Mouse (Mus musculus) MEL (cell line): ENCODE measurements around the gene Ptms. TPM values are rescaled to one million over a fixed set of nuclear protein-coding genes. Genes with fewer than 3 reads are reported as not detected.

Experiments used
- DNase-seq: peaks from one replicate; pipeline ENCODE4 v3.0.0; 2011; ENCODE audit warnings: low read depth, low spot score
- H3K27ac ChIP-seq: 2 replicates; pipeline ENCODE4 v1.5.1; 2012; ENCODE audit warnings: low read depth, mild to moderate bottlenecking, control low read depth, low read length, moderate library complexity; ENCODE audit not compliant: control insufficient read depth
- H3K27me3 ChIP-seq, 2 experiments: fragments of 150-350 bp in 1 of 2; sonication (generic) in 1 of 2; 2 replicates each; pipeline ENCODE4 v1.6.1; 2012; ENCODE audit warnings: low read length in 2 of 2, mild to moderate bottlenecking in 2 of 2, improper control_type of control experiment in 1 of 2, moderate library complexity in 1 of 2; ENCODE audit not compliant: insufficient read depth in 2 of 2, control insufficient read depth in 1 of 2
- H3K36me3 ChIP-seq, 2 experiments: 2 replicates each; pipeline ENCODE4 v1.6.1; 2012 to 2014; ENCODE audit warnings: low read length in 2 of 2, improper control_type of control experiment in 1 of 2, inconsistent platforms in 1 of 2, mild to moderate bottlenecking in 1 of 2; ENCODE audit not compliant: insufficient read depth in 2 of 2, control insufficient read depth in 1 of 2
- H3K4me1 ChIP-seq, 2 experiments: fragments of 150-350 bp in 1 of 2; sonication (generic) in 1 of 2; 2 replicates each; pipeline ENCODE4 v1.6.1; 2012; ENCODE audit warnings: low read length in 2 of 2, improper control_type of control experiment in 1 of 2, mild to moderate bottlenecking in 1 of 2; ENCODE audit not compliant: insufficient read depth in 2 of 2, control insufficient read depth in 1 of 2
- H3K4me3 ChIP-seq, 2 experiments: fragments of 150-350 bp in 1 of 2; sonication (generic) in 1 of 2; 2 replicates each; pipeline ENCODE4 v1.5.1; 2012; ENCODE audit warnings: low read depth in 2 of 2, low read length in 2 of 2, mild to moderate bottlenecking in 2 of 2, moderate library complexity in 2 of 2, control low read depth in 1 of 2, improper control_type of control experiment in 1 of 2; ENCODE audit not compliant: control insufficient read depth in 1 of 2, insufficient read depth in 1 of 2
- H3K79me2 ChIP-seq: 2 replicates; pipeline ENCODE4 v1.6.1; 2012; ENCODE audit warnings: mild to moderate bottlenecking, low read length, moderate library complexity; ENCODE audit not compliant: control insufficient read depth, poor library complexity, insufficient read depth
- H3K9ac ChIP-seq: 2 replicates; pipeline ENCODE4 v1.6.1; 2012; ENCODE audit warnings: low read depth, mild to moderate bottlenecking, control low read depth, low read length, moderate library complexity; ENCODE audit not compliant: control insufficient read depth, poor library complexity, severe bottlenecking
- H3K9me3 ChIP-seq: fragments of 150-350 bp; sonication (generic); replicated peaks from 2 replicates; pipeline ENCODE4 v1.6.1; 2012; ENCODE audit warnings: mild to moderate bottlenecking, low read length, improper control_type of control experiment, moderate library complexity; ENCODE audit not compliant: insufficient read depth
- BHLHE40 ChIP-seq: IDR thresholded peaks from 2 replicates; pipeline ENCODE4 v1.6.1; 2012; ENCODE audit warnings: low read depth, mild to moderate bottlenecking, inconsistent platforms, low read length, improper control_type of control experiment, borderline replicate concordance
- CHD1 ChIP-seq: IDR thresholded peaks from 2 replicates; pipeline ENCODE4 v1.6.1; 2012; ENCODE audit warnings: low read depth, mild to moderate bottlenecking, inconsistent platforms, low read length, improper control_type of control experiment
- CTCF ChIP-seq, 3 experiments: IDR thresholded peaks in 2 of 3; conservative IDR thresholded peaks in 1 of 3; 2 replicates each; pipeline ENCODE4 v1.5.1; 2011 to 2012; ENCODE audit warnings: low read length in 3 of 3, low read depth in 2 of 3, mild to moderate bottlenecking in 2 of 3, improper control_type of control experiment in 1 of 3, inconsistent platforms in 1 of 3, mixed read lengths in 1 of 3, moderate library complexity in 1 of 3; ENCODE audit not compliant: control insufficient read depth in 1 of 3, insufficient read depth in 1 of 3, poor library complexity in 1 of 3, severe bottlenecking in 1 of 3
- ELF1 ChIP-seq: IDR thresholded peaks from 2 replicates; pipeline ENCODE4 v1.6.1; 2014; ENCODE audit warnings: low read depth, mild to moderate bottlenecking, inconsistent platforms, low read length, improper control_type of control experiment, moderate library complexity
- EP300 ChIP-seq, 2 experiments: IDR thresholded peaks; 2 replicates each; pipeline ENCODE4 v1.6.1; 2011; ENCODE audit warnings: improper control_type of control experiment in 2 of 2, low read length in 2 of 2, low read depth in 1 of 2, mild to moderate bottlenecking in 1 of 2
- ETS1 ChIP-seq: IDR thresholded peaks from 2 replicates; pipeline ENCODE4 v1.6.1; 2012; ENCODE audit warnings: low read depth, mild to moderate bottlenecking, inconsistent platforms, low read length, improper control_type of control experiment, moderate library complexity
- GABPA ChIP-seq: IDR thresholded peaks from 2 replicates; pipeline ENCODE4 v1.6.1; 2012; ENCODE audit warnings: low read depth, mild to moderate bottlenecking, inconsistent platforms, low read length, improper control_type of control experiment, moderate library complexity
- HCFC1 ChIP-seq: IDR thresholded peaks from 2 replicates; pipeline ENCODE4 v1.6.1; 2012; ENCODE audit warnings: low read depth, mild to moderate bottlenecking, inconsistent platforms, low read length, improper control_type of control experiment, moderate library complexity
- JUND ChIP-seq: IDR thresholded peaks from 2 replicates; pipeline ENCODE4 v1.6.1; 2011; ENCODE audit warnings: low read depth, mild to moderate bottlenecking, improper control_type of control experiment, low read length
- MAFK ChIP-seq: IDR thresholded peaks from 2 replicates; pipeline ENCODE4 v1.6.1; 2011; ENCODE audit warnings: low read depth, mild to moderate bottlenecking, low read length, improper control_type of control experiment, borderline replicate concordance
- MAZ ChIP-seq: IDR thresholded peaks from 2 replicates; pipeline ENCODE4 v1.6.1; 2012; ENCODE audit warnings: low read depth, mild to moderate bottlenecking, inconsistent platforms, low read length, improper control_type of control experiment
- MEF2A ChIP-seq: IDR thresholded peaks from 2 replicates; pipeline ENCODE4 v1.6.1; 2014; ENCODE audit warnings: low read depth, mild to moderate bottlenecking, inconsistent platforms, low read length, improper control_type of control experiment; ENCODE audit not compliant: poor library complexity, insufficient replicate concordance, severe bottlenecking; ENCODE audit errors: extremely low read depth
- MXI1 ChIP-seq: IDR thresholded peaks from 2 replicates; pipeline ENCODE4 v1.6.1; 2011; ENCODE audit warnings: mild to moderate bottlenecking, low read depth, low read length, improper control_type of control experiment
- MYB ChIP-seq: IDR thresholded peaks from 2 replicates; pipeline ENCODE4 v1.6.1; 2011; ENCODE audit warnings: mild to moderate bottlenecking, low read depth, low read length, improper control_type of control experiment
- MYC ChIP-seq: IDR thresholded peaks from 2 replicates; pipeline ENCODE4 v1.6.1; 2011; ENCODE audit warnings: low read depth, mild to moderate bottlenecking, low read length, improper control_type of control experiment, moderate library complexity
- NRF1 ChIP-seq: IDR thresholded peaks from 2 replicates; pipeline ENCODE4 v1.6.1; 2014; ENCODE audit warnings: low read depth, mild to moderate bottlenecking, inconsistent platforms, low read length, improper control_type of control experiment, moderate library complexity; ENCODE audit not compliant: poor library complexity, insufficient read depth, severe bottlenecking
- POLR2AphosphoS2 ChIP-seq: IDR thresholded peaks from 2 replicates; pipeline ENCODE4 v1.6.1; 2011; ENCODE audit warnings: low read length, improper control_type of control experiment
- POLR2AphosphoS5 ChIP-seq: IDR thresholded peaks from 2 replicates; pipeline ENCODE4 v1.6.1; 2012; ENCODE audit warnings: low read depth, borderline replicate concordance, mild to moderate bottlenecking, inconsistent platforms, low read length, moderate library complexity, mixed read lengths
- RAD21 ChIP-seq: IDR thresholded peaks from 2 replicates; pipeline ENCODE4 v1.6.1; 2011; ENCODE audit warnings: mild to moderate bottlenecking, low read depth, low read length, improper control_type of control experiment
- RCOR1 ChIP-seq: IDR thresholded peaks from 2 replicates; pipeline ENCODE4 v1.6.1; 2012; ENCODE audit warnings: low read depth, mild to moderate bottlenecking, inconsistent platforms, low read length, improper control_type of control experiment
- TBP ChIP-seq: IDR thresholded peaks from 2 replicates; pipeline ENCODE4 v1.8.0; 2011; ENCODE audit warnings: low read depth, low read length, improper control_type of control experiment
- TCF12 ChIP-seq: IDR thresholded peaks from 2 replicates; pipeline ENCODE4 v1.6.1; 2014; ENCODE audit warnings: low read depth, mild to moderate bottlenecking, inconsistent platforms, low read length, improper control_type of control experiment, moderate library complexity
- UBTF ChIP-seq: IDR thresholded peaks from 2 replicates; pipeline ENCODE4 v1.6.1; 2012; ENCODE audit warnings: low read depth, mild to moderate bottlenecking, inconsistent platforms, low read length, improper control_type of control experiment, moderate library complexity, borderline replicate concordance; ENCODE audit not compliant: insufficient read depth
- USF1 ChIP-seq: IDR thresholded peaks from 2 replicates; pipeline ENCODE4 v1.6.1; 2014; ENCODE audit warnings: low read depth, mild to moderate bottlenecking, inconsistent platforms, low read length, improper control_type of control experiment, moderate library complexity
- USF2 ChIP-seq, 2 experiments: IDR thresholded peaks; 2 replicates each; pipeline ENCODE4 v1.6.1; 2011 to 2012; ENCODE audit warnings: improper control_type of control experiment in 2 of 2, low read length in 2 of 2, borderline replicate concordance in 1 of 2, inconsistent platforms in 1 of 2, low read depth in 1 of 2, mild to moderate bottlenecking in 1 of 2; ENCODE audit not compliant: insufficient read depth in 1 of 2
- ZKSCAN1 ChIP-seq: IDR thresholded peaks from 2 replicates; pipeline ENCODE4 v1.6.1; 2012; ENCODE audit warnings: low read depth, mild to moderate bottlenecking, inconsistent platforms, low read length, improper control_type of control experiment, moderate library complexity
- polyA plus RNA-seq, 2 experiments: library from polyadenylated mRNA; stranded (reverse) in 1 of 2; unstranded in 1 of 2; fragments of >175 nt in 1 of 2; fragments of >200 nt in 1 of 2; gene quantifications; 2 replicates each; pipeline versions ENCODE4 v1.2.1 to v1.2.4; 2012; ENCODE audit warnings: low replicate concordance in 2 of 2, low read depth in 1 of 2; ENCODE audit not compliant: insufficient read length in 2 of 2, insufficient read depth in 1 of 2, missing spikeins in 1 of 2
- total RNA-seq: library from RNA; depleted of rRNA; stranded (reverse); fragments of 300-350 nt; gene quantifications from 2 replicates; pipeline ENCODE4 v1.2.3, GENCODE M21; 2012

Gene Ptms
- total and polyA plus RNA-seq, 3 experiments, result 31.8 to 177 TPM; not detected in 1

- no peak for DNase-seq
- no peaks in the 10 kb centered on the region for H3K79me2 ChIP-seq
- H3K36me3 ChIP-seq, result no peaks in the 10 kb centered on the region
- no peaks in the 10 kb centered on the region for H3K9me3 ChIP-seq
- H3K9ac ChIP-seq, result no peak overlapping the region
- H3K4me3 ChIP-seq, result no peak overlapping the region
- peaks cover 8 to 9% of the 10 kb centered on the region in 2 experiments for H3K27me3 ChIP-seq
- no peak overlapping the region for H3K27ac ChIP-seq
- H3K4me1 ChIP-seq, result no peaks in the 10 kb centered on the region
- TF ChIP-seq USF1, result no peak
- no peak for TF ChIP-seq MYC
- TF ChIP-seq USF2 (IDR thresholded peaks at IDR 0.05; ENCODE audit: borderline replicate concordance in 1 of 2, insufficient read depth in 1 of 2, low read depth in 1 of 2, low read length in 2 of 2), result no peak
- TF ChIP-seq MAZ, result no peak
Measured at GRCm38 (mm10) chr6:124881821-124882220, 38.1 kb downstream of the Ptms start.

GRCm38 (mm10) chr6:124879390-124879789 lies 40.5 kb downstream of the Ptms start:
- no peak overlapping the region for H3K4me3 ChIP-seq

DNA sequence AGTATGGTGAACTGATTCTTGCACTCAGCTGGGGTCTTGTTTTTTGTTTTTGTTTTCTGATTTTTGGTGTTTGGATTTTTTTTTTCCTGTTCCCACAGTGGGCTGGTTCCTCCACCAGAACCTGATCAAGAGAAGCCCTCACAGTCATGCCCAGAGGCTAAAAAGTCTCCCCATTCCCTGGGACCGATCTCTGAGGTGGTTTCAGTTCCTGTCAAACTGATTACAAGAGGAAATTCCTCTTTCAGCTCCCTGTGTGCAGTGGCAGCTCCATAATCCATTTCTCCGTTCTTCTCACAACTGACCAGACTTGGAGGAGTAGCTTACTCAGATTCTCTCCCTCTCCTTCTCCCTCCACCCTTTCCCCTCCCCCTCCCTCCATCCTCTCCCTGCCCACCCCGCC lies 45.6 kb downstream of the Ptms start:
- no peaks in the 10 kb centered on the region for H3K36me3 ChIP-seq
- H3K4me3 ChIP-seq, result no peak overlapping the region
- no peaks in the 10 kb centered on the region for H3K79me2 ChIP-seq
- no peak for DNase-seq
- H3K4me1 ChIP-seq, result no peaks in the 10 kb centered on the region
- no peak overlapping the region for H3K27ac ChIP-seq
- no peak overlapping the region for H3K9ac ChIP-seq
- peaks cover 30 to 34% of the 10 kb centered on the region in 2 experiments for H3K27me3 ChIP-seq
- H3K9me3 ChIP-seq, result no peaks in the 10 kb centered on the region
- no peak for TF ChIP-seq MYC
- no peak for TF ChIP-seq BHLHE40
- no peak for TF ChIP-seq RAD21
- TF ChIP-seq POLR2AphosphoS2, result no peak
- TF ChIP-seq TBP, result no peak
- no peak for TF ChIP-seq CHD1
- no peak for TF ChIP-seq ETS1
- no peak for TF ChIP-seq MXI1
- TF ChIP-seq MAFK, result no peak
- no peak for TF ChIP-seq EP300 (IDR thresholded peaks at IDR 0.05; ENCODE audit: low read depth in 1 of 2, low read length in 2 of 2)
- no peak for TF ChIP-seq POLR2AphosphoS5
- TF ChIP-seq MYB, result no peak
- TF ChIP-seq ELF1, result no peak
- TF ChIP-seq TCF12, result no peak
- no peak for TF ChIP-seq USF1
- TF ChIP-seq GABPA, result no peak

More at GRCm38 (mm10) chr6:124879390-124879789, 40.5 kb downstream of the Ptms start:
- DNase-seq, result no peak
- no peaks in the 10 kb centered on the region for H3K36me3 ChIP-seq
- no peak for TF ChIP-seq POLR2AphosphoS2
- TF ChIP-seq JUND, result no peak
- no peak for TF ChIP-seq NRF1
- no peak for TF ChIP-seq GABPA
- no peak for TF ChIP-seq CTCF (IDR thresholded peaks at IDR 0.05 in 2 of 3, conservative IDR thresholded peaks at IDR 0.05 in 1 of 3; ENCODE audit: control insufficient read depth in 1 of 3, insufficient read depth in 1 of 3, low read depth in 2 of 3, low read length in 3 of 3, poor library complexity in 1 of 3, severe bottlenecking in 1 of 3)
- no peak for TF ChIP-seq RCOR1
- no peak for TF ChIP-seq MEF2A
- TF ChIP-seq ZKSCAN1, result no peak
- TF ChIP-seq UBTF, result no peak
- TF ChIP-seq HCFC1, result no peak
- TF ChIP-seq RAD21, result no peak
- no peak for TF ChIP-seq USF2 (IDR thresholded peaks at IDR 0.05; ENCODE audit: borderline replicate concordance in 1 of 2, insufficient read depth in 1 of 2, low read depth in 1 of 2, low read length in 2 of 2)
- H3K27ac ChIP-seq, result no peak overlapping the region
- H3K9me3 ChIP-seq, result no peaks in the 10 kb centered on the region
- H3K79me2 ChIP-seq, result no peaks in the 10 kb centered on the region
- H3K27me3 ChIP-seq, result peaks cover 13% of the 10 kb centered on the region in 2 experiments
- no peaks in the 10 kb centered on the region for H3K4me1 ChIP-seq
- H3K9ac ChIP-seq, result no peak overlapping the region
